Mouse (Mus musculus) frontal cortex, adult (tissue): Measurements from ENCODE around the gene Gm43738.

ENCODE experiments used
- ATAC-seq: cut with Nextera tagmentation; 2 replicates; pipeline ENCODE4 v1.9.2; 2017; ENCODE audit warnings: mild to moderate bottlenecking, moderate library complexity, mixed read lengths; ENCODE audit not compliant: low TSS enrichment

Gm43738 gene

GRCm38 (mm10) chr3:89043359-89043758, 57.5 kb downstream of the Gm43738 start:
- ATAC-seq: no peak
